In genomic region chr7:127511241-127511640, GRCm38 (mm10) we compare ENCODE assay signal across 9 mouse cellular contexts. TPM values are rescaled to one million over a fixed set of nuclear protein-coding genes. Genes with fewer than 3 reads are reported as not detected.
DNase-seq lines count a peak whose midpoint lies in the region; ATAC-seq and TF ChIP-seq lines count a peak whose summit lies in the region.
"Had no signal": no experiment of that assay in that cellular context is flagged by ENCODE, and none has a peak within 500 bp of the region (broad histone marks: within the 10 kb centered on the region; RNA-seq: fewer than 3 reads in every experiment).

No protein-coding gene starts in this region.

- TF ChIP-seq CTCF in brain, embryonic 14.5 days (IDR thresholded peaks at IDR 0.05; ENCODE audit: borderline replicate concordance, extremely low read depth, insufficient read depth, insufficient read length): peak; percentile 26; the same call in 1 of the 2 replicates
- TF ChIP-seq CTCF in heart, postnatal 0 days (IDR thresholded peaks at IDR 0.05; ENCODE audit: low read depth): no peak

- no peak overlapping the region for H3K9ac ChIP-seq in heart, postnatal 0 days (replicated peaks; ENCODE audit: low read depth, low read length)
- H3K9ac ChIP-seq in limb, embryonic 14.5 days (ENCODE audit: low read depth, low read length, severe bottlenecking): peak overlapping the region; percentile 95; the same call in 1 of the 2 replicates

- H3K27me3 ChIP-seq in heart, embryonic 10.5 days (ENCODE audit: insufficient read depth, poor library complexity, severe bottlenecking): no peaks in the 10 kb centered on the region
- no peaks in the 10 kb centered on the region for H3K27me3 ChIP-seq in heart, postnatal 0 days (ENCODE audit: control insufficient read depth, insufficient read depth, low read length)
- no peaks in the 10 kb centered on the region for H3K27me3 ChIP-seq in limb, embryonic 14.5 days (ENCODE audit: control insufficient read depth, insufficient read depth, low read length)
- H3K27me3 ChIP-seq in splenic B cell, adult 2 months (ENCODE audit: control insufficient read depth, insufficient read depth, low read length, poor library complexity, severe bottlenecking): no peaks in the 10 kb centered on the region

- peak overlapping the region; percentile 88 for H3K4me3 ChIP-seq in heart, embryonic 10.5 days
- H3K4me3 ChIP-seq in heart, postnatal 0 days (ENCODE audit: low read depth, low read length): peak overlapping the region; percentile 72
- peak overlapping the region; percentile 78 for H3K4me3 ChIP-seq in limb, embryonic 14.5 days (replicated peaks; ENCODE audit: low read length)

- H3K4me2 ChIP-seq in heart, postnatal 0 days (ENCODE audit: low read depth, low read length): peak overlapping the region; percentile 64
- H3K4me2 ChIP-seq in limb, embryonic 14.5 days (replicated peaks; ENCODE audit: low read depth, low read length, severe bottlenecking): peak overlapping the region; percentile 50

- peaks cover 23% of the 10 kb centered on the region for H3K36me3 ChIP-seq in heart, embryonic 10.5 days
- peaks cover 8% of the 10 kb centered on the region for H3K36me3 ChIP-seq in heart, postnatal 0 days (replicated peaks; ENCODE audit: control insufficient read depth, insufficient read depth, low read length)
- H3K36me3 ChIP-seq in limb, embryonic 14.5 days (ENCODE audit: control insufficient read depth, insufficient read depth, low read length): peaks cover 20% of the 10 kb centered on the region
- H3K36me3 ChIP-seq in splenic B cell, adult 2 months (ENCODE audit: control insufficient read depth, insufficient read depth, low read length, poor library complexity, severe bottlenecking): peaks cover 5% of the 10 kb centered on the region; the same call in 1 of the 2 replicates

- H3K9me3 ChIP-seq in heart, embryonic 10.5 days: no peaks in the 10 kb centered on the region
- H3K9me3 ChIP-seq in heart, postnatal 0 days (replicated peaks; ENCODE audit: control insufficient read depth, low read length): no peaks in the 10 kb centered on the region
- no peaks in the 10 kb centered on the region for H3K9me3 ChIP-seq in limb, embryonic 14.5 days (ENCODE audit: control insufficient read depth, low read length)

- WGBS in heart, embryonic 10.5 days: 45% methylated on average over 8 of the region's 8 CpGs
- 43% methylated on average over 8 of the region's 8 CpGs for whole genome bisulfite sequencing in heart, postnatal 0 days
- WGBS in limb, embryonic 14.5 days: 32% methylated on average over 8 of the region's 8 CpGs

- peaks cover 20% of the 10 kb centered on the region for H3K4me1 ChIP-seq in heart, embryonic 10.5 days
- peaks cover 12% of the 10 kb centered on the region for H3K4me1 ChIP-seq in heart, postnatal 0 days (ENCODE audit: control insufficient read depth, insufficient read depth)
- H3K4me1 ChIP-seq in limb, embryonic 14.5 days (ENCODE audit: control insufficient read depth, insufficient read depth, low read length): 0 out of 2 replicates have a peak, but pooled peaks cover 5% of the 10 kb centered on the region

- TF ChIP-seq POLR2A in brain, embryonic 14.5 days (IDR thresholded peaks at IDR 0.05; ENCODE audit: borderline replicate concordance, extremely low read depth, insufficient read depth, insufficient read length, poor library complexity, severe bottlenecking): no peak
- TF ChIP-seq POLR2A in limb, embryonic 14.5 days (IDR thresholded peaks at IDR 0.05; ENCODE audit: borderline replicate concordance, extremely low read depth, insufficient read depth, insufficient read length): no peak

- DNase-seq in heart, embryonic 10.5 days (ENCODE audit: low spot score): no peak
- no peak for DNase-seq in heart, postnatal 4 days
- peak; percentile 53 for DNase-seq in brain, embryonic 14.5 days (ENCODE audit: low read depth)
- DNase-seq in heart, postnatal 0 days (ENCODE audit: low spot score): no peak
- peak; percentile 5 for DNase-seq in limb, embryonic 14.5 days (ENCODE audit: low spot score)
- DNase-seq in splenic B cell, adult 2 months (ENCODE audit: low read depth, low spot score): peak; percentile 11
- no peak for DNase-seq in thymus, postnatal 36 days
- DNase-seq in gastrocnemius, postnatal 4 days (ENCODE audit: low spot score in 2 of 2): no peak

- no peak for TF ChIP-seq EP300 in heart, postnatal 0 days (IDR thresholded peaks at IDR 0.05; ENCODE audit: low read depth)

- no peak for ATAC-seq in heart, postnatal 0 days (ENCODE audit: insufficient read depth, low read depth)
- ATAC-seq in limb, embryonic 14.5 days (ENCODE audit: low FRiP score, low read depth): no peak

- peak overlapping the region; percentile 100 for H3K27ac ChIP-seq in heart, embryonic 10.5 days
- H3K27ac ChIP-seq in heart, postnatal 0 days (ENCODE audit: low read depth): peak overlapping the region; percentile 98
- peak overlapping the region; percentile 99 for H3K27ac ChIP-seq in limb, embryonic 14.5 days (replicated peaks; ENCODE audit: low read depth, low read length)

RNA-seq across cellular contexts. Expression of gene Srcap, which starts 0.5 kb away (rescaled TPM):
- polyA plus RNA-seq in heart, embryonic 10.5 days (2016; fragmentation: Nextera tagmentation; extraction: Ambion mirVana): 47.4 and 56.4 TPM in 2 replicates
- 10 to 100 TPM; 78.7 to 80.5 TPM for total RNA-seq in heart, postnatal 4 days (2021)
- polyA plus RNA-seq in brain, embryonic 14.5 days (2012; rRNA removed): 18.6 and 44.1 TPM in 2 replicates
- 21.8 and 29.3 TPM in 2 replicates for total RNA-seq in heart, postnatal 0 days (2014; rRNA removed; ENCODE audit: low replicate concordance)
- 15.0 and 16.1 TPM in 2 replicates for polyA plus RNA-seq in heart, postnatal 0 days (2015; fragmentation: Nextera tagmentation; extraction: Ambion mirVana)
- polyA plus RNA-seq in limb, embryonic 14.5 days (2012; rRNA removed): 21.4 and 37.2 TPM in 2 replicates
- 44.1 and 54.8 TPM in 2 replicates for polyA plus RNA-seq in limb, embryonic 14.5 days (2014; fragmentation: Nextera tagmentation; extraction: Ambion mirVana)
- 10 to 100 TPM; 70.3 to 78.6 TPM for total RNA-seq in gastrocnemius, postnatal 4 days (2021)

RNA-seq across cellular contexts. Expression of gene Gm42715, which starts 8.1 kb away (rescaled TPM):
- polyA plus RNA-seq in heart, embryonic 10.5 days (2016; fragmentation: Nextera tagmentation; extraction: Ambion mirVana): 9.4 and 10.0 TPM in 2 replicates
- total RNA-seq in heart, postnatal 4 days (2021): 10 to 100 TPM; 16.5 to 17.1 TPM
- 15.5 and 19.2 TPM in 2 replicates for polyA plus RNA-seq in brain, embryonic 14.5 days (2012; rRNA removed)
- 12.5 and 17.4 TPM in 2 replicates for total RNA-seq in heart, postnatal 0 days (2014; rRNA removed; ENCODE audit: low replicate concordance)
- 4.8 and 5.0 TPM in 2 replicates for polyA plus RNA-seq in heart, postnatal 0 days (2015; fragmentation: Nextera tagmentation; extraction: Ambion mirVana)
- polyA plus RNA-seq in limb, embryonic 14.5 days (2012; rRNA removed): 17.4 and 19.6 TPM in 2 replicates
- 15.0 and 17.0 TPM in 2 replicates for polyA plus RNA-seq in limb, embryonic 14.5 days (2014; fragmentation: Nextera tagmentation; extraction: Ambion mirVana)
- total RNA-seq in gastrocnemius, postnatal 4 days (2021): 10 to 100 TPM; 15.0 to 19.1 TPM

RNA-seq across cellular contexts. Expression of gene Fbrs, which starts 32.2 kb away (rescaled TPM):
- polyA plus RNA-seq in heart, embryonic 10.5 days (2016; fragmentation: Nextera tagmentation; extraction: Ambion mirVana): 6.4 and 13.0 TPM in 2 replicates
- 10 to 100 TPM; 37.4 to 38.0 TPM for total RNA-seq in heart, postnatal 4 days (2021)
- polyA plus RNA-seq in brain, embryonic 14.5 days (2012; rRNA removed): 20.6 and 47.0 TPM in 2 replicates
- 19.1 and 31.1 TPM in 2 replicates for total RNA-seq in heart, postnatal 0 days (2014; rRNA removed; ENCODE audit: low replicate concordance)
- polyA plus RNA-seq in heart, postnatal 0 days (2015; fragmentation: Nextera tagmentation; extraction: Ambion mirVana): 5.4 and 5.9 TPM in 2 replicates
- 49.8 and 57.2 TPM in 2 replicates for polyA plus RNA-seq in limb, embryonic 14.5 days (2012; rRNA removed)
- 17.3 and 21.1 TPM in 2 replicates for polyA plus RNA-seq in limb, embryonic 14.5 days (2014; fragmentation: Nextera tagmentation; extraction: Ambion mirVana)
- 10 to 100 TPM; 39.7 to 51.3 TPM for total RNA-seq in gastrocnemius, postnatal 4 days (2021)

RNA-seq across cellular contexts. Expression of gene Tmem265, which starts 49.9 kb away (rescaled TPM):
- polyA plus RNA-seq in heart, embryonic 10.5 days (2016; fragmentation: Nextera tagmentation; extraction: Ambion mirVana): 4.7 and 5.2 TPM in 2 replicates
- total RNA-seq in heart, postnatal 4 days (2021): under 1 TPM in 1 of 2 experiments, not detected in 1; 0.45 TPM
- polyA plus RNA-seq in brain, embryonic 14.5 days (2012; rRNA removed): 2.0 and 3.2 TPM in 2 replicates
- not detected in 2 replicates for total RNA-seq in heart, postnatal 0 days (2014; rRNA removed; ENCODE audit: low replicate concordance)
- 2.6 and 3.3 TPM in 2 replicates for polyA plus RNA-seq in heart, postnatal 0 days (2015; fragmentation: Nextera tagmentation; extraction: Ambion mirVana)
- 2.4 and 4.5 TPM in 2 replicates for polyA plus RNA-seq in limb, embryonic 14.5 days (2012; rRNA removed)
- polyA plus RNA-seq in limb, embryonic 14.5 days (2014; fragmentation: Nextera tagmentation; extraction: Ambion mirVana): 7.1 and 9.3 TPM in 2 replicates
- 1 to 10 TPM in 1 of 2 experiments, not detected in 1; 3.1 TPM for total RNA-seq in gastrocnemius, postnatal 4 days (2021)
- total RNA-seq: adrenal gland, postnatal 36 days had no signal

RNA-seq across cellular contexts. Expression of gene Prr14, which starts 51.8 kb away (rescaled TPM):
- 35.6 and 42.2 TPM in 2 replicates for polyA plus RNA-seq in heart, embryonic 10.5 days (2016; fragmentation: Nextera tagmentation; extraction: Ambion mirVana)
- 10 to 100 TPM; 28.0 to 28.9 TPM for total RNA-seq in heart, postnatal 4 days (2021)
- polyA plus RNA-seq in brain, embryonic 14.5 days (2012; rRNA removed): 73.5 and 104 TPM in 2 replicates
- total RNA-seq in heart, postnatal 0 days (2014; rRNA removed; ENCODE audit: low replicate concordance): 33.7 and 35.4 TPM in 2 replicates
- 22.3 and 24.7 TPM in 2 replicates for polyA plus RNA-seq in heart, postnatal 0 days (2015; fragmentation: Nextera tagmentation; extraction: Ambion mirVana)
- polyA plus RNA-seq in limb, embryonic 14.5 days (2012; rRNA removed): 65.8 and 86.0 TPM in 2 replicates
- 43.7 and 49.7 TPM in 2 replicates for polyA plus RNA-seq in limb, embryonic 14.5 days (2014; fragmentation: Nextera tagmentation; extraction: Ambion mirVana)
- total RNA-seq in gastrocnemius, postnatal 4 days (2021): 10 to 100 TPM; 26.1 to 32.5 TPM

Comparison
In these comparisons a context has a peak if more than half of its experiments do, and no peak if none do; other contexts are left out.
1. DNase-seq: peak in brain, embryonic 14.5 days (single experiment), limb, embryonic 14.5 days (single experiment) and splenic B cell, adult 2 months (single experiment); none in heart, embryonic 10.5 days (single experiment), heart, postnatal 4 days (single experiment), heart, postnatal 0 days (single experiment), thymus, postnatal 36 days (0 of 2) and gastrocnemius, postnatal 4 days (0 of 2).
2. Peak in every context shown above with its lines, with median percentiles within 50 percentile points of each other: H3K27ac ChIP-seq and H3K4me3 ChIP-seq.